17 mouse cellular contexts compared by ENCODE assay signal in the genomic region with DNA sequence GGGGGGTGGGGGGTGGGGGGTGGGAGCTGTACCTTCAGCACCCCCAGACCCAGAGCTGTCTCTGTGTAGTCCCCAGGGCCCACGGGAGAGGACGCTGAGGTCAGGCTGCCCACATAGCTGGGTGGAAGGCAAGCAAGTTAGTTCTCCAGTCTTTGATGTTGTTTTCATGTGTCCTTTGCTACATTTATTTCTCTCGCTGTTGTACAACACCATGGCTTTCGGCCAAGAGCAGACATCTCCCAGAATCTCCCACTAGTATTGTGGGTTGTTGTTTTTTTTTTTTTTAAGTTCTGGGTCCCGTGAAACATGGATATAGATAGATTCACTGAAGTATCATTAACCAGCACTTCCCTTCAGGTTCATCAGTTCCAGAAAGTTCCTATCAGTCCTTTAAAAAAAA. TPM values are rescaled to one million over a fixed set of nuclear protein-coding genes. Genes with fewer than 3 reads are reported as not detected.
DNase-seq lines count a peak whose midpoint lies in the region; ATAC-seq lines count a peak whose summit lies in the region.
"Had no signal": no experiment of that assay in that cellular context is flagged by ENCODE, and none has a peak within 500 bp of the region (broad histone marks: within the 10 kb centered on the region; RNA-seq: fewer than 3 reads in every experiment).

No protein-coding gene starts in this region.

- peak overlapping the region; percentile 3; the same call in 1 of the 2 replicates for H3K27ac ChIP-seq in limb, embryonic 15.5 days
- no peak overlapping the region for H3K27ac ChIP-seq in limb, embryonic 10.5 days
- 0 out of 2 replicates have a peak overlapping the region, but pooled peaks have one; percentile 14 for H3K27ac ChIP-seq in lung, embryonic 16.5 days (ENCODE audit: low read length)
- H3K27ac ChIP-seq: embryonic facial prominence, embryonic 10.5 days; forebrain, embryonic 13.5 days; heart, adult 2 months; heart, embryonic 15.5 days; hindbrain, embryonic 10.5 days; hindbrain, embryonic 14.5 days had no signal

- intact Hi-C loops in heart, postnatal 10 days (cut with DNase I), result no loop called here

- ATAC-seq in limb, embryonic 15.5 days (ENCODE audit: insufficient number of reproducible peaks, low FRiP score, low TSS enrichment, low read depth), result no peak
- no peak for ATAC-seq in lung, embryonic 16.5 days (ENCODE audit: low read depth)
- ATAC-seq: forebrain, embryonic 13.5 days; forebrain, postnatal 0 days had no signal

- H3K9me3 ChIP-seq in limb, embryonic 15.5 days, result no peaks in the 10 kb centered on the region
- H3K9me3 ChIP-seq in limb, embryonic 10.5 days (replicated peaks), result no peaks in the 10 kb centered on the region
- H3K9me3 ChIP-seq in lung, embryonic 16.5 days (ENCODE audit: control insufficient read depth, low read length), result peaks cover 5% of the 10 kb centered on the region; the same call in 1 of the 2 replicates
- H3K9me3 ChIP-seq: embryonic facial prominence, embryonic 10.5 days; forebrain, embryonic 13.5 days; heart, embryonic 15.5 days; hindbrain, embryonic 10.5 days had no signal

- no peak overlapping the region for H3K9ac ChIP-seq in limb, embryonic 15.5 days
- no peak overlapping the region for H3K9ac ChIP-seq in lung, embryonic 16.5 days (ENCODE audit: low read length)
- H3K9ac ChIP-seq: forebrain, embryonic 13.5 days; forebrain, postnatal 0 days; heart, embryonic 15.5 days; hindbrain, embryonic 14.5 days had no signal

- 79% methylated on average over 5 of the region's 5 CpGs for WGBS in limb, embryonic 15.5 days
- 92% methylated on average over 5 of the region's 5 CpGs for WGBS in limb, embryonic 10.5 days
- WGBS in lung, embryonic 16.5 days, result 47% methylated on average over 5 of the region's 5 CpGs

- peaks cover 7% of the 10 kb centered on the region; the same call in 1 of the 2 replicates for H3K27me3 ChIP-seq in limb, embryonic 15.5 days
- peaks cover 47% of the 10 kb centered on the region for H3K27me3 ChIP-seq in limb, embryonic 10.5 days (ENCODE audit: low read depth, poor library complexity, severe bottlenecking)
- no peaks in the 10 kb centered on the region for H3K27me3 ChIP-seq in lung, embryonic 16.5 days (ENCODE audit: control insufficient read depth, insufficient read depth, low read depth, low read length)

- H3K4me1 ChIP-seq in limb, embryonic 15.5 days, result peaks cover 9% of the 10 kb centered on the region; the same call in 1 of the 2 replicates
- H3K4me1 ChIP-seq in limb, embryonic 10.5 days, result peaks cover 8% of the 10 kb centered on the region; the same call in 1 of the 2 replicates
- peaks cover 41% of the 10 kb centered on the region for H3K4me1 ChIP-seq in lung, embryonic 16.5 days (replicated peaks; ENCODE audit: control insufficient read depth, insufficient read depth, low read length)
- H3K4me1 ChIP-seq: heart, embryonic 15.5 days had no signal

- no peaks in the 10 kb centered on the region for H3K36me3 ChIP-seq in limb, embryonic 15.5 days
- H3K36me3 ChIP-seq in limb, embryonic 10.5 days, result no peaks in the 10 kb centered on the region
- H3K36me3 ChIP-seq in lung, embryonic 16.5 days (ENCODE audit: control insufficient read depth, insufficient read depth, low read length), result no peaks in the 10 kb centered on the region
- H3K36me3 ChIP-seq: embryonic facial prominence, embryonic 10.5 days; heart, embryonic 15.5 days; hindbrain, embryonic 10.5 days had no signal

- H3K4me2 ChIP-seq in limb, embryonic 15.5 days, result no peak overlapping the region
- no peak overlapping the region for H3K4me2 ChIP-seq in lung, embryonic 16.5 days (ENCODE audit: low read depth, low read length)
- H3K4me2 ChIP-seq: forebrain, embryonic 13.5 days; heart, embryonic 11.5 days; heart, embryonic 15.5 days; hindbrain, embryonic 14.5 days had no signal

- no peak for DNase-seq in limb, embryonic 10.5 days (ENCODE audit: low spot score)
- DNase-seq in lung, postnatal 4 days, result no peak
- peak; percentile 84 for DNase-seq in adipocyte (ENCODE audit: low spot score)
- DNase-seq in brain, adult 2 months (ENCODE audit: low read depth, low spot score), result peak; percentile 17
- DNase-seq in heart, postnatal 10 days, result no peak
- DNase-seq: forebrain, postnatal 0 days; gastrocnemius, postnatal 14 days; heart, adult 2 months had no signal

- no peak overlapping the region for H3K4me3 ChIP-seq in limb, embryonic 15.5 days
- no peak overlapping the region for H3K4me3 ChIP-seq in limb, embryonic 10.5 days
- no peak overlapping the region for H3K4me3 ChIP-seq in lung, embryonic 16.5 days (ENCODE audit: low read length)
- H3K4me3 ChIP-seq: embryonic facial prominence, embryonic 10.5 days; forebrain, embryonic 13.5 days; heart, adult 2 months; heart, embryonic 15.5 days; hindbrain, embryonic 10.5 days had no signal

RNA-seq across cellular contexts. Expression of a gene that starts 11.8 kb away (rescaled TPM):
- 13.6 and 16.5 TPM in 2 replicates for polyA plus RNA-seq in limb, embryonic 15.5 days (2015; fragmentation: Nextera tagmentation; extraction: Ambion mirVana)
- polyA plus RNA-seq in limb, embryonic 10.5 days (2016; fragmentation: Nextera tagmentation; extraction: Ambion mirVana), result 0.25 and 0.40 TPM in 2 replicates
- polyA plus RNA-seq in lung, embryonic 16.5 days (2015; fragmentation: Nextera tagmentation; extraction: Ambion mirVana), result 7.5 and 9.4 TPM in 2 replicates
- total RNA-seq in heart, postnatal 10 days (2021), result 10 to 100 TPM in 1 of 2 experiments, 1 to 10 TPM in 1; 7.6 to 13.7 TPM

RNA-seq across cellular contexts. Expression of a gene that starts 55.3 kb away (rescaled TPM):
- polyA plus RNA-seq in limb, embryonic 15.5 days (2015; fragmentation: Nextera tagmentation; extraction: Ambion mirVana), result 6.7 and 8.6 TPM in 2 replicates
- 0.31 TPM in 1 of 2 replicates, not detected in the other for polyA plus RNA-seq in limb, embryonic 10.5 days (2016; fragmentation: Nextera tagmentation; extraction: Ambion mirVana)
- polyA plus RNA-seq in lung, embryonic 16.5 days (2015; fragmentation: Nextera tagmentation; extraction: Ambion mirVana), result 5.3 and 6.2 TPM in 2 replicates
- 1 to 10 TPM in 1 of 2 experiments, under 1 TPM in 1; 0.60 to 1.1 TPM for total RNA-seq in heart, postnatal 10 days (2021)
- total RNA-seq: ES-E14 had no signal

Comparison
In these comparisons a context has a peak if more than half of its experiments do, and no peak if none do; other contexts are left out.
1. DNase-seq: peak in adipocyte (single experiment) and brain, adult 2 months (single experiment); none in limb, embryonic 10.5 days (single experiment), lung, postnatal 4 days (0 of 2) and heart, postnatal 10 days (0 of 2).